7 mouse cellular contexts compared by ENCODE assay signal in genomic region chr7:127243870-127244657, GRCm38 (mm10). TPM values are rescaled to one million over a fixed set of nuclear protein-coding genes. Genes with fewer than 3 reads are reported as not detected.
A peak's percentile ranks its signal among the peaks of the same experiment; 100 is the strongest.
DNase-seq lines count a peak whose midpoint lies in the region; ATAC-seq lines count a peak whose summit lies in the region.

Zfp771 (plus strand) TSS chr7:127244274.

- H3K4me1 ChIP-seq in embryonic facial prominence, embryonic 12.5 days = peaks cover 24% of the 10 kb centered on the region
- peaks cover 27% of the 10 kb centered on the region for H3K4me1 ChIP-seq in limb, embryonic 13.5 days
- H3K4me1 ChIP-seq in midbrain, embryonic 16.5 days (ENCODE audit: control insufficient read depth, insufficient read depth, low read length) = peaks cover 22% of the 10 kb centered on the region

- peak within 1 kb of the TSS; percentile 94 for H3K27ac ChIP-seq in embryonic facial prominence, embryonic 12.5 days
- peak within 1 kb of the TSS; percentile 93 for H3K27ac ChIP-seq in limb, embryonic 13.5 days
- peak within 1 kb of the TSS; percentile 82 for H3K27ac ChIP-seq in midbrain, embryonic 16.5 days (ENCODE audit: low read length)

- H3K4me2 ChIP-seq in embryonic facial prominence, embryonic 12.5 days (replicated peaks) = peak within 1 kb of the TSS; percentile 83
- peak within 1 kb of the TSS; percentile 79 for H3K4me2 ChIP-seq in limb, embryonic 13.5 days (replicated peaks)
- H3K4me2 ChIP-seq in midbrain, embryonic 16.5 days (ENCODE audit: low read length) = peak within 1 kb of the TSS; percentile 88

- no peaks in the 10 kb centered on the region for H3K9me3 ChIP-seq in embryonic facial prominence, embryonic 12.5 days
- H3K9me3 ChIP-seq in limb, embryonic 13.5 days = peaks cover 2% of the 10 kb centered on the region; the same call in 1 of the 2 replicates
- H3K9me3 ChIP-seq in midbrain, embryonic 16.5 days (replicated peaks; ENCODE audit: control insufficient read depth, low read length, poor library complexity, severe bottlenecking) = no peaks in the 10 kb centered on the region

- peaks cover 26% of the 10 kb centered on the region for H3K36me3 ChIP-seq in embryonic facial prominence, embryonic 12.5 days
- H3K36me3 ChIP-seq in limb, embryonic 13.5 days = peaks cover 38% of the 10 kb centered on the region
- H3K36me3 ChIP-seq in midbrain, embryonic 16.5 days (ENCODE audit: control insufficient read depth, insufficient read depth, low read length) = 0 out of 2 replicates have a peak, but pooled peaks cover 2% of the 10 kb centered on the region

- no peaks in the 10 kb centered on the region for H3K27me3 ChIP-seq in embryonic facial prominence, embryonic 12.5 days
- no peaks in the 10 kb centered on the region for H3K27me3 ChIP-seq in limb, embryonic 13.5 days
- H3K27me3 ChIP-seq in midbrain, embryonic 16.5 days (ENCODE audit: control insufficient read depth, insufficient read depth, low read depth, low read length) = no peaks in the 10 kb centered on the region

- peak; percentile 97 for DNase-seq in adrenal gland, postnatal 25 days
- peak; percentile 95 to 97 for DNase-seq in heart, adult 18-20 months
- peak; percentile 96 to 97 for DNase-seq in kidney, adult 8-10 months
- peak; percentile 92 to 97 for DNase-seq in spleen, postnatal 10 days (ENCODE audit: low spot score in 2 of 2)

- ATAC-seq in embryonic facial prominence, embryonic 12.5 days (ENCODE audit: insufficient number of reproducible peaks, insufficient read depth, low FRiP score, low TSS enrichment) = peak; percentile 97
- peak; percentile 97 for ATAC-seq in limb, embryonic 13.5 days (ENCODE audit: low FRiP score, low read depth)
- ATAC-seq in midbrain, embryonic 16.5 days = peak; percentile 95

- under 1% methylated on average over 53 of the region's 56 CpGs for WGBS in embryonic facial prominence, embryonic 12.5 days
- under 1% methylated on average over 54 of the region's 56 CpGs for WGBS in limb, embryonic 13.5 days
- 2% methylated on average over 51 of the region's 56 CpGs for WGBS in midbrain, embryonic 16.5 days

- H3K4me3 ChIP-seq in embryonic facial prominence, embryonic 12.5 days = peak within 1 kb of the TSS; percentile 87
- peak within 1 kb of the TSS; percentile 92 for H3K4me3 ChIP-seq in limb, embryonic 13.5 days
- peak within 1 kb of the TSS; percentile 74 for H3K4me3 ChIP-seq in midbrain, embryonic 16.5 days (ENCODE audit: low read depth, low read length)

- peak within 1 kb of the TSS; percentile 91 for H3K9ac ChIP-seq in embryonic facial prominence, embryonic 12.5 days
- peak within 1 kb of the TSS; percentile 97 for H3K9ac ChIP-seq in limb, embryonic 13.5 days
- peak within 1 kb of the TSS; percentile 95 for H3K9ac ChIP-seq in midbrain, embryonic 16.5 days (ENCODE audit: low read depth, low read length)

RNA-seq across cellular contexts. Expression of gene Zfp771, which starts in this region (rescaled TPM):
- total RNA-seq in adrenal gland, postnatal 25 days (2021) = 26.9 and 36.0 TPM in 2 replicates
- 82.9 and 89.3 TPM in 2 replicates for polyA plus RNA-seq in embryonic facial prominence, embryonic 12.5 days (2016; fragmentation: Nextera tagmentation; extraction: Ambion mirVana)
- total RNA-seq in heart, adult 18-20 months (2021) = 10 to 100 TPM; 18.3 to 19.3 TPM
- polyA plus RNA-seq in limb, embryonic 13.5 days (2015; fragmentation: Nextera tagmentation; extraction: Ambion mirVana) = 75.1 and 82.7 TPM in 2 replicates
- polyA plus RNA-seq in midbrain, embryonic 16.5 days (2015; fragmentation: Nextera tagmentation; extraction: Ambion mirVana) = 64.5 and 70.4 TPM in 2 replicates

Comparison
In these comparisons a context has a peak if more than half of its experiments do, and no peak if none do; other contexts are left out.
1. Peak in every context shown above with its lines: DNase-seq, ATAC-seq, H3K4me3 ChIP-seq and H3K27ac ChIP-seq.